Mouse (Mus musculus): ENCODE results near the gene Myod1. TPM values are rescaled to one million over a fixed set of nuclear protein-coding genes. Genes with fewer than 3 reads are reported as not detected.
A peak's percentile ranks its signal among the peaks of the same experiment; 100 is the strongest.

The Myod1 gene
- polyA plus RNA-seq, 1 experiment from 2014 or later: 10.8 TPM

GRCm38 (mm10) chr7:46361776-46362175, 14.5 kb upstream of the Myod1 start:
- Histone ChIP-seq H3K9me3 (no peaks in the 10 kb centered on the region), H3K4me2 (replicated peaks) (no peak overlapping the region), H3K27me3 (replicated peaks) (no peaks in the 10 kb centered on the region), H3K9ac (no peak overlapping the region), H3K4me3 (no peak overlapping the region), H3K36me3 (no peaks in the 10 kb centered on the region), H3K4me1 (no peaks in the 10 kb centered on the region), H3K27ac (no peak overlapping the region)
- no peak for ATAC-seq (ENCODE audit: low FRiP score, low read depth)

- no peak for ATAC-seq (ENCODE audit: low FRiP score, low read depth)
- Histone ChIP-seq H3K36me3 (no peaks in the 10 kb centered on the region), H3K27ac (no peak overlapping the region), H3K4me2 (replicated peaks) (no peak overlapping the region), H3K4me1 (no peaks in the 10 kb centered on the region), H3K9me3 (no peaks in the 10 kb centered on the region), H3K4me3 (no peak overlapping the region), H3K27me3 (replicated peaks) (no peaks in the 10 kb centered on the region), H3K9ac (no peak overlapping the region)
- WGBS: 55% methylated on average over 5 of the region's 5 CpGs
Observed at GRCm38 (mm10) chr7:46364154-46364553, 12.1 kb upstream of the Myod1 start.

- H3K27ac ChIP-seq: no peak overlapping the region
- H3K4me2 ChIP-seq (replicated peaks): no peak overlapping the region
- no peak overlapping the region for H3K4me3 ChIP-seq
- no peaks in the 10 kb centered on the region for H3K4me1 ChIP-seq
- no peak for ATAC-seq (ENCODE audit: low FRiP score, low read depth)
- H3K27me3 ChIP-seq (replicated peaks): no peaks in the 10 kb centered on the region
- no peaks in the 10 kb centered on the region for H3K36me3 ChIP-seq
- no peak overlapping the region for H3K9ac ChIP-seq
- WGBS: 92% methylated on average over 1 of the region's 1 CpGs
- H3K9me3 ChIP-seq: no peaks in the 10 kb centered on the region
Observed at GRCm38 (mm10) chr7:46365810-46366209, 10.5 kb upstream of the Myod1 start.

GRCm38 (mm10) chr7:46371104-46371503, 5.2 kb upstream of the Myod1 start:
- Histone ChIP-seq H3K4me3 (no peak overlapping the region), H3K27ac (no peak overlapping the region), H3K36me3 (no peaks in the 10 kb centered on the region), H3K27me3 (replicated peaks) (peaks cover 26% of the 10 kb centered on the region), H3K9me3 (no peaks in the 10 kb centered on the region), H3K4me1 (peaks cover 2% of the 10 kb centered on the region), H3K4me2 (replicated peaks) (no peak overlapping the region), H3K9ac (no peak overlapping the region)
- 63% methylated on average over 4 of the region's 4 CpGs for WGBS
- no peak for ATAC-seq (ENCODE audit: low FRiP score, low read depth)

- ATAC-seq (ENCODE audit: low FRiP score, low read depth): peak; percentile 25; the same call in 1 of the 2 replicates
Observed at GRCm38 (mm10) chr7:46377008-46377346, 703 bp downstream of the Myod1 start.

GRCm38 (mm10) chr7:46378123-46378522, 1.8 kb downstream of the Myod1 start:
- 2% methylated on average over 22 of the region's 22 CpGs for whole genome bisulfite sequencing
- Histone ChIP-seq H3K4me2 (replicated peaks) (peak overlapping the region; percentile 37), H3K9ac (no peak overlapping the region), H3K9me3 (no peaks in the 10 kb centered on the region), H3K27me3 (replicated peaks) (peaks cover 55% of the 10 kb centered on the region), H3K4me1 (peaks cover 15% of the 10 kb centered on the region), H3K4me3 (0 out of 2 replicates have a peak overlapping the region, but pooled peaks have one; percentile 2), H3K36me3 (no peaks in the 10 kb centered on the region), H3K27ac (no peak overlapping the region)
- 0 out of 2 replicates have a peak, but pooled peaks have one; percentile 26 for ATAC-seq (ENCODE audit: low FRiP score, low read depth)

More at GRCm38 (mm10) chr7:46377008-46377346, 703 bp downstream of the Myod1 start:
- peak overlapping the region; percentile 33; the same call in 1 of the 2 replicates for H3K9ac ChIP-seq
- no peaks in the 10 kb centered on the region for H3K36me3 ChIP-seq
- no peak overlapping the region for H3K27ac ChIP-seq
- no peaks in the 10 kb centered on the region for H3K9me3 ChIP-seq
- H3K4me1 ChIP-seq: peaks cover 15% of the 10 kb centered on the region
- WGBS: under 1% methylated on average over 33 of the region's 33 CpGs
- peaks cover 63% of the 10 kb centered on the region for H3K27me3 ChIP-seq (replicated peaks)
- H3K4me2 ChIP-seq (replicated peaks): peak overlapping the region; percentile 52
- peak overlapping the region; percentile 20 for H3K4me3 ChIP-seq

- no peak for ATAC-seq (ENCODE audit: low FRiP score, low read depth)
- 9% methylated on average over 16 of the region's 16 CpGs for WGBS
- no peak overlapping the region for H3K27ac ChIP-seq
- no peak overlapping the region for H3K4me2 ChIP-seq (replicated peaks)
- H3K9ac ChIP-seq: no peak overlapping the region
- H3K4me3 ChIP-seq: no peak overlapping the region
- no peaks in the 10 kb centered on the region for H3K36me3 ChIP-seq
- peaks cover 15% of the 10 kb centered on the region for H3K4me1 ChIP-seq
- peaks cover 52% of the 10 kb centered on the region for H3K27me3 ChIP-seq (replicated peaks)
- H3K9me3 ChIP-seq: no peaks in the 10 kb centered on the region
Observed at GRCm38 (mm10) chr7:46378983-46379382, 2.7 kb downstream of the Myod1 start.

- Histone ChIP-seq H3K4me1 (peaks cover 15% of the 10 kb centered on the region), H3K27me3 (replicated peaks) (peaks cover 41% of the 10 kb centered on the region), H3K9ac (no peak overlapping the region), H3K36me3 (no peaks in the 10 kb centered on the region), H3K4me2 (replicated peaks) (no peak overlapping the region), H3K9me3 (no peaks in the 10 kb centered on the region), H3K4me3 (no peak overlapping the region), H3K27ac (no peak overlapping the region)
- WGBS: 66% methylated on average over 9 of the region's 9 CpGs
- no peak for ATAC-seq (ENCODE audit: low FRiP score, low read depth)
Observed at GRCm38 (mm10) chr7:46380625-46381024, 4.4 kb downstream of the Myod1 start.

- WGBS: 92% methylated on average over 3 of the region's 3 CpGs
- no peak for ATAC-seq (ENCODE audit: low FRiP score, low read depth)
- no peaks in the 10 kb centered on the region for H3K4me1 ChIP-seq
Observed at GRCm38 (mm10) chr7:46387430-46387829, 11.2 kb downstream of the Myod1 start.

GRCm38 (mm10) chr7:46389456-46390085, 13.3 kb downstream of the Myod1 start:
- no peak overlapping the region for H3K9ac ChIP-seq
- 81% methylated on average over 10 of the region's 10 CpGs for WGBS
- H3K27ac ChIP-seq: no peak overlapping the region
- no peaks in the 10 kb centered on the region for H3K4me1 ChIP-seq
- no peak overlapping the region for H3K4me3 ChIP-seq
- ATAC-seq (ENCODE audit: low FRiP score, low read depth): no peak
- no peak overlapping the region for H3K4me2 ChIP-seq (replicated peaks)
- H3K36me3 ChIP-seq: no peaks in the 10 kb centered on the region
- peaks cover 11% of the 10 kb centered on the region for H3K27me3 ChIP-seq (replicated peaks)
- H3K9me3 ChIP-seq: no peaks in the 10 kb centered on the region

More at GRCm38 (mm10) chr7:46387430-46387829, 11.2 kb downstream of the Myod1 start:
- H3K27ac ChIP-seq: no peak overlapping the region
- no peaks in the 10 kb centered on the region for H3K36me3 ChIP-seq
- H3K4me2 ChIP-seq (replicated peaks): no peak overlapping the region
- no peak overlapping the region for H3K4me3 ChIP-seq
- no peaks in the 10 kb centered on the region for H3K27me3 ChIP-seq (replicated peaks)
- H3K9ac ChIP-seq: no peak overlapping the region
- H3K9me3 ChIP-seq: no peaks in the 10 kb centered on the region

- no peak for ATAC-seq (ENCODE audit: low FRiP score, low read depth)
- 81% methylated on average over 4 of the region's 4 CpGs for WGBS
- no peaks in the 10 kb centered on the region for H3K9me3 ChIP-seq
- H3K9ac ChIP-seq: no peak overlapping the region
- H3K27me3 ChIP-seq (replicated peaks): peaks cover 18% of the 10 kb centered on the region
- H3K27ac ChIP-seq: no peak overlapping the region
- H3K4me2 ChIP-seq (replicated peaks): no peak overlapping the region
- no peaks in the 10 kb centered on the region for H3K36me3 ChIP-seq
- H3K4me1 ChIP-seq: no peaks in the 10 kb centered on the region
- H3K4me3 ChIP-seq: no peak overlapping the region
Observed at GRCm38 (mm10) chr7:46390226-46390625, 14.0 kb downstream of the Myod1 start.

- 75% methylated on average over 5 of the region's 5 CpGs for WGBS
Observed at GRCm38 (mm10) chr7:46391701-46392100, 15.4 kb downstream of the Myod1 start.

GRCm38 (mm10) chr7:46393116-46393515, 16.8 kb downstream of the Myod1 start:
- Histone ChIP-seq H3K4me3 (no peak overlapping the region), H3K27me3 (replicated peaks) (peaks cover 47% of the 10 kb centered on the region), H3K27ac (no peak overlapping the region), H3K36me3 (no peaks in the 10 kb centered on the region), H3K4me2 (replicated peaks) (no peak overlapping the region), H3K9me3 (no peaks in the 10 kb centered on the region), H3K9ac (no peak overlapping the region), H3K4me1 (peaks cover 24% of the 10 kb centered on the region)
- 0% methylated on average over 2 of the region's 2 CpGs for WGBS
- peak; percentile 42 for ATAC-seq (ENCODE audit: low FRiP score, low read depth)

More at GRCm38 (mm10) chr7:46391701-46392100, 15.4 kb downstream of the Myod1 start:
- H3K4me2 ChIP-seq (replicated peaks): no peak overlapping the region
- no peak overlapping the region for H3K27ac ChIP-seq
- no peaks in the 10 kb centered on the region for H3K9me3 ChIP-seq
- no peak overlapping the region for H3K9ac ChIP-seq
- ATAC-seq (ENCODE audit: low FRiP score, low read depth): no peak
- peaks cover 11% of the 10 kb centered on the region for H3K4me1 ChIP-seq
- no peak overlapping the region for H3K4me3 ChIP-seq
- H3K27me3 ChIP-seq (replicated peaks): peaks cover 33% of the 10 kb centered on the region
- no peaks in the 10 kb centered on the region for H3K36me3 ChIP-seq

Data from neural tube, embryonic 12.5 days (tissue).